Mouse (Mus musculus): ENCODE data around the gene Slc30a3. TPM values are rescaled to one million over a fixed set of nuclear protein-coding genes. Genes with fewer than 3 reads are reported as not detected.

The Slc30a3 gene
- polyA plus RNA-seq (2015; fragmentation: Illumina TruSeq; extraction: RNeasy Lipid Tissue Mini Kit (QIAGEN cat#74804); ENCODE audit: insufficient read depth, low replicate concordance) = not detected

DNA sequence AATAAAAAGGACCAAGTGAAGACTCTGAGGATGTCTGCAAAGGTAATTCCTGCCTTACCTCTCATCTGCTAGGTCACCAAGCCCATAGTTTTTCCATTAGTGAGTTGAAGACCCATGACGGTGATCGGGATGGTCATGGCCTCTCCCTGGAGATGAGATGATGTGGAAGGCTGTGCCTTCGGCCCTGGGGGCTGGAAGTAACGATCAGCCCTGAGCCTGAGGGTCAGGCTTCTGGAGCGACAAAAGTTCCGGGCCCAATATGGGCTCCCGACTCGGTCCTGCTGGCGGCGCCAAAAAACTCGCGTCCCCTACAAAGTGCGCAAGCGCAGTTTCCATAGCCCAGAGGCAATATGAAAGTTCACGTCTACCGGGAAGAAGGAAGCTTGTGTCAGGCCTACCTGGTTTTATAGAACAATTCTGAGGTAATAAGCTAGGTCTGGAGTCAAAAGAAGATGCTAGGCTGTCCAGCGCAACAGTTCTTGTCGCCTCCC lies at the start of gene Slc30a3:
TSS of gene Slc30a3 (minus strand) at position 238 of the 491 bp plus-strand sequence.

DNA sequence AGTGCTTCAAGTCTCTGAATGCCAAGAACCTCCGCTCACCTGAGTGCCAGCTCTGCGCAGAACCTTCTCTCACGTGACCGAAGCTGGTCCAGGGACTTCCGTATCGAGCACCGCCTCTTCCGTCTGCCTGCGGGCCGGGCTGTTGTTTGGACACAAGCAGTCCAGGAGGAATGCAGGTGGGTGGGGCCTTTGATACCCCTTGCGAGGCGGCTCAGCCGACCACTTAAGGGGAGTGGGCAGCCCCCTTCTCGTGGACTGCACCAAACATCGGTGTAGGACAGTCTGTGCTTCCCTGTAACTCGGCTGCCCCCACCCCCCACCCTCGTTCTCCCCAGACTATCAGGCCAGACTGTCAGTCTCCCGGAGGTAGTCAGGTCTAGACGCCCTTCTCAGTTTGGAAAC lies 46.1 kb upstream of the Slc30a3 start, which contains the start of gene Mpv17:
TSS of gene Mpv17 (minus strand) at position 100 of the 402 bp plus-strand sequence.

DNA sequence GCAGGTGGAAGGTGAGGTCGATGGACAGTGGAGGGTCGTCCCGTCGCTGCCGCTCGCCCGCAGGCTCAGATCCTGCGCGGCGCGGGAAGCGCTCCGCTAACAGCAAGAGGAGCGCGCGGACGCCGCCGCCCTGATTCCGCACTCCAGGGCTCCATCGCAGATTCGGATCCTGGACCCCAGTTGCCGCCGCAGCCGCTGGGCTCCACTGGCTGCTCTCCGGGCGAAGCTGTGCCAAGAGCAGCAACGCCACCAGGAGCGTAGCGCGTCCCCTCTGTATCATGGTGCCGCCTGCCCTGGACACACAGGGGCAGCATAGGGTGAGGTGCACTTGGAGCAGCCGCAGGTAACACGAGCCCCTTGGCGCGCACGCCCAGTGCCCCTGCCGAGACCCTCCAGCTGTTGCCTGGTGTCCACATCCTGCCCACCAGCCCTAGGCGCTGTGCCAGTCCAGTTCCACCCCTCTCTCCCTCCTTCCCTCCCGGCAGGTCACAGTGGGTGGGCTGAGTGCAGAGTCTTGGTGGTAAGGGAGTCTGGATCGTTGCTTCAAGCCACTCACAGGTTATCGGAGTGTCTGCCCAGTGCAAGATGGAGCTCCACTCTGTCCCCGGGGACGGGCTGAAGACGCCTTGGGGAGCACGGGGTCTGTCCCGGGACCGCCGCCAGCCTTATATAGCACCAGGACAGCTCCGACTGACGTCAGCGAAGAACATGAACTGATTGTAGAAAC lies 30.4 kb upstream of the Slc30a3 start, which contains the start of gene Ucn:
TSS of gene Ucn (minus strand) at position 589 of the 727 bp plus-strand sequence.

DNA sequence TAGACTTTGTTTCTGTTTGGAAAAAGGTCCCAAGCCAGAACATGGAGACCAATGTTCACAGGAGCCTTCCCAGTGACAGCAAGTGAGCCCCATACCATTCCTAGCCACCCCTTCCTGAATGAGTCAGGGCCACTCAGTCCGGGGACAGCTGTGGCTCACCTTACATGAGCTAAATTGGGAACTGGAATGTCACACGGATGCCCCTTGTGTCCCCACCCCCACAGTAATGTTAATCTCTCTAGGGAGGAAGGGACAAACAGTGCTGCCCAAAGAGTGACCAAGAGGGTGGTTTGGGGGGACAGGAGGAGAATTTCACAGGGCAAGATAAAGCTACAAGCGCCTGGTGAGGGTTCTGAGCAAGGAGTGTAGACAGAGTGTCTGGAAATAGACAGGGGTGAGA lies 8.3 kb upstream of the Slc30a3 start, which contains the start of gene Trim54:
TSS of gene Trim54 (plus strand) at position 359 of the 400 bp plus-strand sequence.

DNA sequence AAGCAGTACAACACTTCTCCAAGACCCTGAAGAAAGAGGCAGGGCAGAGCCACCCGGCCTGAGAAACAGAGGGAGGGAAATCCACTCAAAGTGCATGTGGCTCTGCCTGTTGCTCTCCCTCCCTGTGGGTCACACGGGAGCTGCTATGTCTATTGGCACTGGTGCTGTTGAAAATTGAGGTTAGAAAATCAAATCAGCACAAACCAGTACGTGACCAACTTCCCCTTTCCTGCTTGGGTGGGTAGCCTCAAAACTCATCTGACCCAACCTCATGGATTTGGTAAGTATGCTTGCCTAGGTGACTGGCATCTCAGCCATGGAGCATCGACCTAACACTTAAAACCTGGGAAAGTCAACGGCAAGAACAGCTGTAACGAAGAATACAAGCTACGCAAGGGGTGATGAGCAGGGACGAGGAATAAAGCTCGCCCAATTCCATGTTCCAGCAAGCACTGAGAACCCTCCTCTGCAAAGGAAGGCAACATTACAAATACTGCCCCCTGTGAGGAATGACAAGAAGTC lies 2.2 kb downstream of the Slc30a3 start, which contains the start of gene Dnajc5g:
TSS of gene Dnajc5g (plus strand) at position 472 of the 522 bp plus-strand sequence.

DNA sequence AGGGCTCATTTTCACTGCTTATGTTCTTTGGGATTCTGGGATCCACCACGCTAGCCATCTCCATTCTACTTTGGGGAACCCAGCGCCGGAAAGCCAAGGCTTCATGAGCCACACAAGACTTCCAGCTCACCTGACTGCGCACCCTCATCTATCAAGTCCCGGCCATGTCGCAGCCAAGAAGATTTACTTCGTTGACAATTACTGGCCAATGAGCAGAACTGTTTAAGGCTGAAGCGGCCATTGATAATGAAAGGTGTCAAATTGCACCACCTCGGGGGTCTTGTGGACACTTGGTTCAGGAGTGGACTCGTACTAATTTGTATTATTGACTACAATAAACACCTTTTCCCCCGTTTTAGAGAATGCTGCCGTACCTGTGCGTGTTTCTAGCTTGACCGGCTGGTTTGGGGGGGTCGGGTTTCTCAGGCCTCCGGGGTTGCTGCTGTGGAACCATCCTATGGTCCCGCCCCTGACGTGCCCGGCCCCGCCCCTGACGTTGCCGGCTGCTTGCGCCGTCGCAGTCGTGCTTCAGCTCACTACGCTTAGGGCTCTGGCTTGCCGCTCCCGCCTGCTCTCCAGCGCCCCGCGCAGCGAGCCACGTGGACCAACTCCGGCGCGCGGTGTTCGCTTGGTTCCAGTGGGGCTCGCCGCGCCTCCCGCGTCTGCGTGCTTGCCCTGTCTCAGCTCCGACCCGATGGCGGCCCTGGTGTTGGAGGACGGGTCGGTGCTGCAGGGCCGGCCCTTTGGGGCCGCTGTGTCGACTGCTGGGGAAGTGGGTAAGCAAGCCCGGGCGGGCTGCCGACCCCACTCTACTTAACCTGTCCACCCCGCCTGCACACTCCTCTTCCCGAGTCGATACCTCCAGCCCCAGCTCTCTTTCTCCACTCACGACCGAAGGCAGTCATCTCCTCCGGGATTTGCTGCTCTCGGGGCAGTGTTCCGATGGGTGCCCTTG lies 53.5 kb downstream of the Slc30a3 start, which contains the start of gene Cad:
TSS of gene Cad (plus strand) at position 520 of the 955 bp plus-strand sequence.

DNA sequence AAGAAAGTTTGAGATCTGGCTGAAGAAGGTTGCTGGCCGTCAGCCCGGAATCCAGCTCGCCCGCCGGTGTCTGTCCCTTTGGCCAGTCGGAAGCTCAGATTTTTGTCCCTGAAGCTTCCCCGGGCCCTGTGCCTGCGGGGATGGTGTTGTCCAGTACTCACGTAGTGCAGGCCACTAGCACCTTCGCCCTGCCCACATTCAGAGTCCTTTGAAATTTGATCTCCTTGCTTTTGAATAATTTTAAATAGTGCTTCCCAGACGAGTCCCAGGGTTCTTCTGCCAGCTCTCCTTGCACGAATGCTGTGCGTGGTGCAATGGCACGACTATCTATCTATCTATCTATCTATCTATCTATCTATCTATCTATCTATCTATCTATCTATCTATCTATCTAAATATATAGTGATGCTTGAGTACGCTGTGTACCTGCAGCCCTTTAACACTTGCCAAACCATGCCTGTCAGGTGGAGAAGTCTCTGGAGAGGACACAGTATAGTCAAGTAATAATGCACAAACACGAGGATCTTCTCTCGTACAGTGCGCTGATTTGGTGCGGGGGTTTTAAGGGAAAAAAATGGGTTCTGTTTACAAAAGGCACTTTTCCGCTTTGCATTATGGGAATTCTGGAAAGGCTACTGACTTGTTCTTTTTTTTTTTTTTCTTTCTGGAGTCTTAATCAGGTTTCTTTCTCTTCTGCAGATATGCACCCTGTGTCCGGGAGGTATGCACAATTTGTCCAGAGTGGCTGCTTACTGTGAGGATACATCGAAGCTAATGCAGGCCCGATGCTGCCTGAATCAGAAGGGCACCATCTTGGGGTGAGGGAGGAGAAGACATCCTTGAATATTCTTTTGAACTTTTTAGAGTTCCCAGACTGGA lies 59.0 kb downstream of the Slc30a3 start, which contains the start of gene Slc5a6:
TSS of gene Slc5a6 (minus strand) at position 162 of the 879 bp plus-strand sequence.

DNA sequence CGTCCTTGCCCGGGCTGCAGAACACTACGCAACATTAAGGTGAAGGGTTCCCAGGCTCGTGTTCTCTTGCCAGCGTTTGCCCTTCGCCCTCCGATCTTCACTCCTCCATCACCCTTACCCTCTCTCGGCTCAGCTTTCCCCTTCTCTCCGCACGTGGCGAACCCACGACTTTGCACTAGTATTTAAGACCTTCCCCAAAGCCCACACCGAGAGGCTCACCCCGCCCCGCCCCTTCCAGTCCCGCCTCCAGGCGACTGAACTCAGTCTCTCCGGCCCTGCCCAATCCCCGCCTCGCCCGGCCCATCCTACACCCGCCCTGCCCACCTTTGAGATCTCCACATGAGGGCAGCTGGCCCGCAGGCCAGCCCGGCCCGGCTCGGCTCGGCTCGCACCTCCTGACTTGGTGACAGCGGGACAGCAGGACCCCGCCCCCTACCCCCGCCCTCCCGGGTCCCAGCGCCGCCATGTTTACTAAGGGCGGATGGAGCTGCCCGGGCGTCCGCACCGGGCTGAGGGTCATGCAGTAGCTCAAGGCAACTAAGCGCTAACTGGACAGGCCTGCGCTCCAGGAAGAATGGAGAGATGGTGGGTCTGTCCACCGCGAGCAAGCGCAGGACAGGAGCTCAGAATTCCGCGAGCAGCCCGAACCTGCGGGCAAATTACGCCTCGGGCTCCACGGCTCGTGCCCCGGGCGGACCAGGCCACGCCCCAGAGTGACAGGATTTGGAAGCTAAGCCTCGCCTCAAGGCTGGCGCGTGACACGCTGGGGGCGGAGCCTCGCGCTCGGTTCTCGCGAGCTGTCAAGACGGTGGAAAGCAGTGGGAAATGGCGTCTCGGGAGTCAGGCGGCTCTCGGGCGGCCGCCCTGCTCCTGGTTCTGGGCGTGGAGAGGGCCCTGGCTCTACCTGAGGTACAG lies 59.9 kb downstream of the Slc30a3 start, which contains the start of gene Atraid:
TSS of gene Atraid (plus strand) at position 465 of the 915 bp plus-strand sequence.

Other genes starting within 250 kb of the Slc30a3 start
- 22.5 TPM for gene Tmem214, start 240.2 kb downstream of the Slc30a3 start, polyA plus RNA-seq (2015; fragmentation: Illumina TruSeq; extraction: RNeasy Lipid Tissue Mini Kit (QIAGEN cat#74804); ENCODE audit: insufficient read depth, low replicate concordance)
- 9.6 TPM for gene Agbl5, start 219.5 kb downstream of the Slc30a3 start, polyA plus RNA-seq (2015; fragmentation: Illumina TruSeq; extraction: RNeasy Lipid Tissue Mini Kit (QIAGEN cat#74804); ENCODE audit: insufficient read depth, low replicate concordance)
- gene Ost4, start 200.4 kb downstream of the Slc30a3 start, polyA plus RNA-seq (2015; fragmentation: Illumina TruSeq; extraction: RNeasy Lipid Tissue Mini Kit (QIAGEN cat#74804); ENCODE audit: insufficient read depth, low replicate concordance) = 182 TPM
- 12.1 TPM for gene Emilin1, start 194.8 kb downstream of the Slc30a3 start, polyA plus RNA-seq (2015; fragmentation: Illumina TruSeq; extraction: RNeasy Lipid Tissue Mini Kit (QIAGEN cat#74804); ENCODE audit: insufficient read depth, low replicate concordance)
- gene Khk, start 186.8 kb downstream of the Slc30a3 start, polyA plus RNA-seq (2015; fragmentation: Illumina TruSeq; extraction: RNeasy Lipid Tissue Mini Kit (QIAGEN cat#74804); ENCODE audit: insufficient read depth, low replicate concordance) = 8.0 TPM
- not detected for gene Cgref1, start 162.6 kb downstream of the Slc30a3 start, polyA plus RNA-seq (2015; fragmentation: Illumina TruSeq; extraction: RNeasy Lipid Tissue Mini Kit (QIAGEN cat#74804); ENCODE audit: insufficient read depth, low replicate concordance)
- gene Preb, start 147.9 kb downstream of the Slc30a3 start, polyA plus RNA-seq (2015; fragmentation: Illumina TruSeq; extraction: RNeasy Lipid Tissue Mini Kit (QIAGEN cat#74804); ENCODE audit: insufficient read depth, low replicate concordance) = 147 TPM
- gene Tcf23, start 139.6 kb downstream of the Slc30a3 start, polyA plus RNA-seq (2015; fragmentation: Illumina TruSeq; extraction: RNeasy Lipid Tissue Mini Kit (QIAGEN cat#74804); ENCODE audit: insufficient read depth, low replicate concordance) = 0.54 TPM
- gene Atraid, start 59.9 kb downstream of the Slc30a3 start, polyA plus RNA-seq (2015; fragmentation: Illumina TruSeq; extraction: RNeasy Lipid Tissue Mini Kit (QIAGEN cat#74804); ENCODE audit: insufficient read depth, low replicate concordance) = 100 TPM
- gene Slc5a6, start 59.3 kb downstream of the Slc30a3 start, polyA plus RNA-seq (2015; fragmentation: Illumina TruSeq; extraction: RNeasy Lipid Tissue Mini Kit (QIAGEN cat#74804); ENCODE audit: insufficient read depth, low replicate concordance) = 5.0 TPM
- gene Cad, start 53.5 kb downstream of the Slc30a3 start, polyA plus RNA-seq (2015; fragmentation: Illumina TruSeq; extraction: RNeasy Lipid Tissue Mini Kit (QIAGEN cat#74804); ENCODE audit: insufficient read depth, low replicate concordance) = 12.4 TPM
- gene Dnajc5g, start 2.0 kb downstream of the Slc30a3 start, polyA plus RNA-seq (2015; fragmentation: Illumina TruSeq; extraction: RNeasy Lipid Tissue Mini Kit (QIAGEN cat#74804); ENCODE audit: insufficient read depth, low replicate concordance) = not detected
- gene Trim54, start 8.5 kb upstream of the Slc30a3 start, polyA plus RNA-seq (2015; fragmentation: Illumina TruSeq; extraction: RNeasy Lipid Tissue Mini Kit (QIAGEN cat#74804); ENCODE audit: insufficient read depth, low replicate concordance) = not detected
- not detected for gene Ucn, start 30.6 kb upstream of the Slc30a3 start, polyA plus RNA-seq (2015; fragmentation: Illumina TruSeq; extraction: RNeasy Lipid Tissue Mini Kit (QIAGEN cat#74804); ENCODE audit: insufficient read depth, low replicate concordance)
- gene Mpv17, start 46.0 kb upstream of the Slc30a3 start, polyA plus RNA-seq (2015; fragmentation: Illumina TruSeq; extraction: RNeasy Lipid Tissue Mini Kit (QIAGEN cat#74804); ENCODE audit: insufficient read depth, low replicate concordance) = 37.0 TPM
- 2.1 TPM for gene Gm29609, start 71.7 kb upstream of the Slc30a3 start, polyA plus RNA-seq (2015; fragmentation: Illumina TruSeq; extraction: RNeasy Lipid Tissue Mini Kit (QIAGEN cat#74804); ENCODE audit: insufficient read depth, low replicate concordance)
- 116 TPM for gene Gtf3c2, start 71.9 kb upstream of the Slc30a3 start, polyA plus RNA-seq (2015; fragmentation: Illumina TruSeq; extraction: RNeasy Lipid Tissue Mini Kit (QIAGEN cat#74804); ENCODE audit: insufficient read depth, low replicate concordance)
- 97.0 TPM for gene Snx17, start 85.0 kb upstream of the Slc30a3 start, polyA plus RNA-seq (2015; fragmentation: Illumina TruSeq; extraction: RNeasy Lipid Tissue Mini Kit (QIAGEN cat#74804); ENCODE audit: insufficient read depth, low replicate concordance)
- gene Eif2b4, start 85.2 kb upstream of the Slc30a3 start, polyA plus RNA-seq (2015; fragmentation: Illumina TruSeq; extraction: RNeasy Lipid Tissue Mini Kit (QIAGEN cat#74804); ENCODE audit: insufficient read depth, low replicate concordance) = 17.1 TPM
- gene Zfp513, start 94.1 kb upstream of the Slc30a3 start, polyA plus RNA-seq (2015; fragmentation: Illumina TruSeq; extraction: RNeasy Lipid Tissue Mini Kit (QIAGEN cat#74804); ENCODE audit: insufficient read depth, low replicate concordance) = 14.9 TPM
- 88.2 TPM for gene Ppm1g, start 112.5 kb upstream of the Slc30a3 start, polyA plus RNA-seq (2015; fragmentation: Illumina TruSeq; extraction: RNeasy Lipid Tissue Mini Kit (QIAGEN cat#74804); ENCODE audit: insufficient read depth, low replicate concordance)
- 156 TPM for gene Nrbp1, start 132.6 kb upstream of the Slc30a3 start, polyA plus RNA-seq (2015; fragmentation: Illumina TruSeq; extraction: RNeasy Lipid Tissue Mini Kit (QIAGEN cat#74804); ENCODE audit: insufficient read depth, low replicate concordance)
- gene Gm9970, start 133.0 kb upstream of the Slc30a3 start, polyA plus RNA-seq (2015; fragmentation: Illumina TruSeq; extraction: RNeasy Lipid Tissue Mini Kit (QIAGEN cat#74804); ENCODE audit: insufficient read depth, low replicate concordance) = not detected
- 11.7 TPM for gene Krtcap3, start 143.5 kb upstream of the Slc30a3 start, polyA plus RNA-seq (2015; fragmentation: Illumina TruSeq; extraction: RNeasy Lipid Tissue Mini Kit (QIAGEN cat#74804); ENCODE audit: insufficient read depth, low replicate concordance)
- 20.5 TPM for gene Ift172, start 182.9 kb upstream of the Slc30a3 start, polyA plus RNA-seq (2015; fragmentation: Illumina TruSeq; extraction: RNeasy Lipid Tissue Mini Kit (QIAGEN cat#74804); ENCODE audit: insufficient read depth, low replicate concordance)
- 3.6 TPM for gene Fndc4, start 187.8 kb upstream of the Slc30a3 start, polyA plus RNA-seq (2015; fragmentation: Illumina TruSeq; extraction: RNeasy Lipid Tissue Mini Kit (QIAGEN cat#74804); ENCODE audit: insufficient read depth, low replicate concordance)
- gene Gckr, start 189.2 kb upstream of the Slc30a3 start, polyA plus RNA-seq (2015; fragmentation: Illumina TruSeq; extraction: RNeasy Lipid Tissue Mini Kit (QIAGEN cat#74804); ENCODE audit: insufficient read depth, low replicate concordance) = not detected

Measured in spleen, adult 10 weeks (tissue).